Mouse (Mus musculus): ENCODE results near the gene Ptch1. TPM values are rescaled to one million over a fixed set of nuclear protein-coding genes. Genes with fewer than 3 reads are reported as not detected.
A peak's percentile ranks its signal among the peaks of the same experiment; 100 is the strongest.

Ptch1 gene
- polyA plus RNA-seq, 1 experiment from 2014 or later: 12.2 TPM

DNA sequence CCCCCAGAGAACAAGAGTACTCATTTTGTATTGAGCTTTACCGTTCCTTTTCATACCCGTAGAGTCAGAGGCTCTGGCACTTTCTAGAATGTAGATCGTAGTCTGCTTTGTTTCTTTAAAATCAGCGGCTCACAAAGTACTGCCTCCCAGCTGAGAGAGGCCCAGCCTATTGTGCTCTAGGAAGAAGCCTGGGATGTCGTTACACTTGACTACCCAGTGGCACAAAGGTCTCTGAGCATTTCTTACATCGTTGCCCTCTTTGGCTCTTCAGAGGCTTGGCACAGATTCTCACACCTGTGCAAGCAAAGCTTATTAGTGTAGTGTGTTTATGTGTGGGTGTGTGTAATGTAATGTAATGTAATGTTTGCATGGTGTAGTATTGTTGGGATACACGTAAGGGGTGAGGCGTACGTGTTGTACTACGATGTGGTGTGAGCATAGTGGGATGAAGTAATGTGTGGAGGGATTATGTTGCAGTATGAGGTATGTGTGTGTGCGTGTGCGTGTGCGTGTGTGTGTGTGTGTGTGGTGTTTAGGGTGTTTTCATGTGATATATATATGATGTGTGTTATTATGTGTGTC is 20.2 kb upstream of the Ptch1 start:
- no peaks in the 10 kb centered on the region for H3K36me3 ChIP-seq (ENCODE audit: insufficient read depth, low read length)
- H3K4me1 ChIP-seq (replicated peaks; ENCODE audit: insufficient read depth, low read length): no peaks in the 10 kb centered on the region
- no peaks in the 10 kb centered on the region for H3K9me3 ChIP-seq (replicated peaks; ENCODE audit: low read length)
- ATAC-seq (replicated peaks; ENCODE audit: low FRiP score, low read depth): peak; percentile 84
- no peak overlapping the region for H3K4me3 ChIP-seq (replicated peaks; ENCODE audit: low read depth, low read length)
- H3K9ac ChIP-seq (ENCODE audit: low read depth, low read length): no peak overlapping the region
- 57% methylated on average over 13 of the region's 13 CpGs for WGBS
- no peak overlapping the region for H3K4me2 ChIP-seq (ENCODE audit: low read length)
- peak; percentile 49 for DNase-seq (ENCODE audit: low spot score)
- no peak for TF ChIP-seq CTCF (IDR thresholded peaks at IDR 0.05; ENCODE audit: low read depth)
- no peaks in the 10 kb centered on the region for H3K27me3 ChIP-seq (ENCODE audit: insufficient read depth, low read length)
- H3K27ac ChIP-seq: no peak overlapping the region

GRCm38 (mm10) chr13:63592755-63593154 is 19.4 kb upstream of the Ptch1 start:
- Histone ChIP-seq H3K4me1 (replicated peaks; ENCODE audit: insufficient read depth, low read length) (no peaks in the 10 kb centered on the region), H3K4me2 (ENCODE audit: low read length) (no peak overlapping the region), H3K4me3 (replicated peaks; ENCODE audit: low read depth, low read length) (no peak overlapping the region), H3K27ac (no peak overlapping the region), H3K27me3 (ENCODE audit: insufficient read depth, low read length) (no peaks in the 10 kb centered on the region), H3K9ac (ENCODE audit: low read depth, low read length) (no peak overlapping the region), H3K36me3 (ENCODE audit: insufficient read depth, low read length) (no peaks in the 10 kb centered on the region), H3K9me3 (replicated peaks; ENCODE audit: low read length) (no peaks in the 10 kb centered on the region)
- ATAC-seq (replicated peaks; ENCODE audit: low FRiP score, low read depth): no peak
- no peak for DNase-seq (ENCODE audit: low spot score)
- WGBS: 71% methylated on average over 5 of the region's 5 CpGs
- no peak for TF ChIP-seq CTCF (IDR thresholded peaks at IDR 0.05; ENCODE audit: low read depth)

DNA sequence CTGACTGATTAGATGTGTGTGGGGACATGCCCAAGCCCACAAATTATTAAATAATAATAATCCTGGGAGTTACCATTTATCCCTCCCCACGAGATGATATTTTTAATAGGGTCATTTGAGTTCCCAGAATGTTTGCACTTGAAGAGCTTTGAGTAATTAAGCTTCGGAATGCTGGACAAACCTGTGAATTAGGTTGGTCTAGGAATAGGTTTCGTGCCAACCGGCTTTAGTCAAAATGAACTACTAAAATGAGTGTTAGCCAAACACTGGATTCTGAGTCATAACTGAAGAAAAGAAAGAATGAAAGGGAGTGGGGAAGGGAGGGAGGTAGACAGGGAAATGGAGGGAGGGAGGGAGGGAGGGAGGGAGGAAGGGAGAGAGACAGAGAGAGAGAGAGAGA is 1.2 kb upstream of the Ptch1 start:
- no peak for DNase-seq (ENCODE audit: low spot score)
- no peak overlapping the region for H3K27ac ChIP-seq
- H3K27me3 ChIP-seq (ENCODE audit: insufficient read depth, low read length): no peaks in the 10 kb centered on the region
- WGBS: 52% methylated on average over 4 of the region's 4 CpGs
- no peak for ATAC-seq (replicated peaks; ENCODE audit: low FRiP score, low read depth)
- H3K4me2 ChIP-seq (ENCODE audit: low read length): no peak overlapping the region
- no peaks in the 10 kb centered on the region for H3K36me3 ChIP-seq (ENCODE audit: insufficient read depth, low read length)
- no peaks in the 10 kb centered on the region for H3K9me3 ChIP-seq (replicated peaks; ENCODE audit: low read length)
- H3K4me3 ChIP-seq (replicated peaks; ENCODE audit: low read depth, low read length): no peak overlapping the region
- H3K4me1 ChIP-seq (replicated peaks; ENCODE audit: insufficient read depth, low read length): no peaks in the 10 kb centered on the region; the same call in 1 of the 2 replicates
- no peak overlapping the region for H3K9ac ChIP-seq (ENCODE audit: low read depth, low read length)
- no peak for TF ChIP-seq CTCF (IDR thresholded peaks at IDR 0.05; ENCODE audit: low read depth)

- WGBS: under 1% methylated on average over 62 of the region's 67 CpGs
- H3K27me3 ChIP-seq (ENCODE audit: insufficient read depth, low read length): no peaks in the 10 kb centered on the region
- peak overlapping the region; percentile 82 for H3K4me2 ChIP-seq (ENCODE audit: low read length)
- no peaks in the 10 kb centered on the region for H3K9me3 ChIP-seq (replicated peaks; ENCODE audit: low read length)
- H3K27ac ChIP-seq: peak overlapping the region; percentile 54; the same call in 1 of the 2 replicates
- peak overlapping the region; percentile 62 for H3K9ac ChIP-seq (ENCODE audit: low read depth, low read length)
- no peak for DNase-seq (ENCODE audit: low spot score)
- no peaks in the 10 kb centered on the region; the same call in 1 of the 2 replicates for H3K4me1 ChIP-seq (replicated peaks; ENCODE audit: insufficient read depth, low read length)
- ATAC-seq (replicated peaks; ENCODE audit: low FRiP score, low read depth): no peak
- peak overlapping the region; percentile 58 for H3K4me3 ChIP-seq (replicated peaks; ENCODE audit: low read depth, low read length)
- no peaks in the 10 kb centered on the region for H3K36me3 ChIP-seq (ENCODE audit: insufficient read depth, low read length)
- TF ChIP-seq CTCF (IDR thresholded peaks at IDR 0.05; ENCODE audit: low read depth): no peak
These were observed 744 bp downstream of the Ptch1 start for GRCm38 (mm10) chr13:63572453-63573255.

DNA sequence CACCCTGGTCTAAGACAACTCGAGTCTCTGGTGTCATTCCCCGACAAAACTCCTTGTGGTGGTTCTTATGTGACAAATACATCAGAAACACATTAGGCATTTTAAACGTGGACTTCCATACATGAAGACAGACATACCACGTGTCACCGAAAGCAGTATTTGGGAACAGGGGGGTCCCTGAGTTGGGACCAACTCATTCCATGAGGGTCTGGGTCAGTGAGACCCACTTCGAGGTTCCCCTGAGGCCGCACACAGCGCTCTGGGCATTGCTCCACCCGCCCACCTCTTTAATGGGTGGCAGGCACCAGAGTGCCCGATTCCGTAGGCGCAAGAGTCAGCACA is 1.3 kb downstream of the Ptch1 start:
- 0 out of 2 replicates have a peak overlapping the region, but pooled peaks have one; percentile 54 for H3K27ac ChIP-seq
- H3K4me3 ChIP-seq (replicated peaks; ENCODE audit: low read depth, low read length): peak overlapping the region; percentile 58
- peak overlapping the region; percentile 82 for H3K4me2 ChIP-seq (ENCODE audit: low read length)
- 4% methylated on average over 12 of the region's 12 CpGs for WGBS
- ATAC-seq (replicated peaks; ENCODE audit: low FRiP score, low read depth) (no peak), DNase-seq (ENCODE audit: low spot score) (no peak)
- H3K36me3 ChIP-seq (ENCODE audit: insufficient read depth, low read length): no peaks in the 10 kb centered on the region
- no peak for TF ChIP-seq CTCF (IDR thresholded peaks at IDR 0.05; ENCODE audit: low read depth)
- peak overlapping the region; percentile 62 for H3K9ac ChIP-seq (ENCODE audit: low read depth, low read length)
- no peaks in the 10 kb centered on the region for H3K27me3 ChIP-seq (ENCODE audit: insufficient read depth, low read length)
- no peaks in the 10 kb centered on the region for H3K9me3 ChIP-seq (replicated peaks; ENCODE audit: low read length)
- no peaks in the 10 kb centered on the region; the same call in 1 of the 2 replicates for H3K4me1 ChIP-seq (replicated peaks; ENCODE audit: insufficient read depth, low read length)

- H3K27ac ChIP-seq: no peak overlapping the region
- TF ChIP-seq CTCF (IDR thresholded peaks at IDR 0.05; ENCODE audit: low read depth): no peak
- DNase-seq (ENCODE audit: low spot score): no peak
These were observed 2.9 kb downstream of the Ptch1 start for GRCm38 (mm10) chr13:63570456-63570855.

More at GRCm38 (mm10) chr13:63570456-63570855, 2.9 kb downstream of the Ptch1 start:
- no peaks in the 10 kb centered on the region for H3K27me3 ChIP-seq (ENCODE audit: insufficient read depth, low read length)
- no peak overlapping the region for H3K4me3 ChIP-seq (replicated peaks; ENCODE audit: low read depth, low read length)
- no peak overlapping the region for H3K9ac ChIP-seq (ENCODE audit: low read depth, low read length)
- H3K4me2 ChIP-seq (ENCODE audit: low read length): 0 out of 2 replicates have a peak overlapping the region, but pooled peaks have one; percentile 0
- H3K4me1 ChIP-seq (replicated peaks; ENCODE audit: insufficient read depth, low read length): no peaks in the 10 kb centered on the region; the same call in 1 of the 2 replicates
- no peak for ATAC-seq (replicated peaks; ENCODE audit: low FRiP score, low read depth)
- H3K36me3 ChIP-seq (ENCODE audit: insufficient read depth, low read length): no peaks in the 10 kb centered on the region
- H3K9me3 ChIP-seq (replicated peaks; ENCODE audit: low read length): no peaks in the 10 kb centered on the region

Measured in kidney, postnatal 0 days (tissue).